Mouse (Mus musculus) heart, embryonic 13.5 days (tissue): ENCODE data around the gene Galm. TPM values are rescaled to one million over a fixed set of nuclear protein-coding genes. Genes with fewer than 3 reads are reported as not detected.
"Not testable (repeated sequence)": the region's sequence is repeated elsewhere in the genome, so short reads cannot be mapped to it uniquely, and the experiment has no call there.

Source experiments
- ATAC-seq: fragments of 200-750 bp; cut with Nextera tagmentation; 2 replicates; pipeline ENCODE4 v1.8.0; 2017; ENCODE audit warnings: moderate TSS enrichment; ENCODE audit not compliant: insufficient number of reproducible peaks, low FRiP score, low TSS enrichment; ENCODE audit errors: extremely low read depth
- H3K27ac ChIP-seq: fragments of 300-500 bp; sonication (generic); replicated peaks from 2 replicates; pipeline ENCODE4 v1.5.1; 2015; ENCODE audit warnings: moderate library complexity, mild to moderate bottlenecking, inconsistent platforms
- H3K27me3 ChIP-seq: fragments of 300-500 bp; sonication (generic); replicated peaks from 2 replicates; pipeline ENCODE4 v1.6.1; 2015; ENCODE audit warnings: mild to moderate bottlenecking, inconsistent platforms
- H3K36me3 ChIP-seq: fragments of 300-500 bp; sonication (generic); 2 replicates; pipeline ENCODE4 v1.6.1; 2015; ENCODE audit warnings: mild to moderate bottlenecking, inconsistent platforms
- H3K4me1 ChIP-seq: fragments of 300-500 bp; sonication (generic); 2 replicates; pipeline ENCODE4 v1.6.1; 2015; ENCODE audit warnings: inconsistent platforms
- H3K4me2 ChIP-seq: fragments of 300-500 bp; sonication (generic); 2 replicates; pipeline ENCODE4 v1.6.1; 2015; ENCODE audit warnings: inconsistent platforms, mild to moderate bottlenecking, moderate library complexity
- H3K4me3 ChIP-seq: fragments of 300-500 bp; sonication (generic); 2 replicates; pipeline ENCODE4 v1.5.1; 2015; ENCODE audit warnings: moderate library complexity, mild to moderate bottlenecking, inconsistent platforms
- H3K9ac ChIP-seq: fragments of 300-500 bp; sonication (generic); 2 replicates; pipeline ENCODE4 v1.6.1; 2015; ENCODE audit warnings: inconsistent platforms, mild to moderate bottlenecking, moderate library complexity
- H3K9me3 ChIP-seq: fragments of 300-500 bp; sonication (generic); 2 replicates; pipeline ENCODE4 v1.6.1; 2016; ENCODE audit warnings: inconsistent platforms
- WGBS: fragments of 180-500 bp; shearing (Covaris S2); methylation state at CpG from one replicate; pipeline ENCODE4 v1.1.7; 2015; ENCODE audit warnings: mixed read lengths; 5-methylcytosine and 5-hydroxymethylcytosine counted together
- polyA plus RNA-seq: library from polyadenylated mRNA; unstranded; fragments of >200 nt; fragmentation: Nextera tagmentation; extraction: Ambion mirVana; gene quantifications from 2 replicates; pipeline ENCODE4 v1.2.1, GENCODE M21; 2015

Galm gene
- polyA plus RNA-seq, 1 experiment from 2014 or later = 12.1 TPM

DNA sequence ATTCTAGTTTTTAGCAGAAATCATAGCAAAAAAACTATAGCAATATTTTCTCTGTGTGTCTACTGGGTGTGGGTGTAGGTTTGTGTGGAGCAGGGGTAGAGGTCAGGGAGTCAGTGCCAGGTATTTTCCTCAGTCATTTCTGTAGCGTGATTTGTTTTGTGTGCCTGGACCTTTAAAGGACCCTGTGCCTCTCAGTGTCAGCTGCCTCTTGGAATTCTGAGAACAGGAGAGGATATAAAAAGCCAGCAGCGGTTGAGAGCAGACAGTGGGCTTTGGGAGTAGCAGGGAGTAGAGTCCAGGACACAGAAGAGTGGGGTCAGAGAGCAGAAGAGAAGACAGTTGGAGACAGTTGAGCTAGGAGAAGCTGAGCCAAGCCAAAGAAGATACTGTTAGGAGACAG, 92.9 kb downstream of the Galm start:
- no peak for ATAC-seq
- H3K9me3 ChIP-seq = no peaks in the 10 kb centered on the region
- no peak overlapping the region for H3K4me2 ChIP-seq
- 0 out of 2 replicates have a peak overlapping the region, but pooled peaks have one; percentile 34 for H3K9ac ChIP-seq
- WGBS = 46% methylated on average over 2 of the region's 2 CpGs
- H3K4me1 ChIP-seq = peaks cover 16% of the 10 kb centered on the region
- no peak overlapping the region for H3K27ac ChIP-seq
- H3K4me3 ChIP-seq = no peak overlapping the region
- H3K36me3 ChIP-seq = no peaks in the 10 kb centered on the region
- no peaks in the 10 kb centered on the region for H3K27me3 ChIP-seq

DNA sequence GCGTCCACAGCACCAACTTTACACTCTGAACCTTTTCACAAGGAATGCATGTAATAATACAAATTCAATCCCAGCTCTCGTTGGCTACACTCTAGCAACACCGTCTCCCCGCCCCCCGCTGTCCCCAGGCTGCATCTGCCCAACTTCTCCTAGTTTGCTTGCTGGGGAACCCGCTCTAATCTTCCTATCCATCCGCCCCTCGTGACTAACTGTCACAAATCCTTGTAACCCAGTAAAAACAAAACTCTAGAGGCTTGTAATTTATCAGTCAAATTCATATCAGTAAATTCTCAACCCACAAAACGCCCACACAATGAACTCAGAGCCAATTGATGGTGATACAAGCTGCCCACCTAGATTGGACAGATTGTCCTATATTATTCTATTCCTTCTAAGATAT, 93.9 kb downstream of the Galm start:
- no peak for ATAC-seq
- no peaks in the 10 kb centered on the region for H3K36me3 ChIP-seq
- H3K4me1 ChIP-seq = peaks cover 16% of the 10 kb centered on the region
- no peak overlapping the region for H3K4me3 ChIP-seq
- no peak overlapping the region for H3K27ac ChIP-seq
- no peak overlapping the region for H3K4me2 ChIP-seq
- WGBS = 67% methylated on average over 9 of the region's 9 CpGs
- H3K9ac ChIP-seq = no peak overlapping the region
- H3K27me3 ChIP-seq = no peaks in the 10 kb centered on the region
- no peaks in the 10 kb centered on the region for H3K9me3 ChIP-seq

DNA sequence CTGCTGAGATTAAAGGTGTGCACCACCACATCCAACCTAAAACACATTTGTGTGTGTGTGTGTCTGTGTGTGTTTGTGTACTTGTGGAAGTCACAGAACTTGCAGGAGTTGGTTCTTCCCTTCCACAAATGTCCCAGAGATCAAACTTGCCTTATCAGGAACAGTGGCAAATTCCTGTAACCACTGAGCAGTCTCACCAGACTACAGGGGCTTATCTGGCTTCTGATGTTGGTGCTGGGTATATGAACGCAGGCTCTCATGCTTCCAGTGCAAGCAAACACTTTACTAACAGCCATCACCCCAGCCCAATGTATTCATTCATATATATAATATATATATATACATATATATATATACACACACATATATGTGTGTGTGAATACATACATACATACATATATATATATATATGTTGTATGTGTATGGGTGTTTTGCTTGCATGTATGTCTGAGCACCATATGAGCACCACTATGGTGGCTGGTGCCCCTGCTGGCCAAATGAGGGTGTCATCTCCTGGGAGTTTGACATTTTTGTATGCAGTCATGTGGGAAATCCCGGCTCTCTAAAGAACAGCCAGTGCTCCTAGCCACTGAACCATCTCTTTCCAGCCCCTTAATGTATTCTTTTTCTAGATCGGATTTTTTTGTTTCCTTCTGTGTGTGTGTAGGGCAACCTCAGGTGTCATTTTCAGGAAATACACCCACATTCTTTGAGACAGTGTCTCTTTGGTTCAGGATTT, 94.8 kb downstream of the Galm start:
- no peak for ATAC-seq
- H3K9me3 ChIP-seq = no peaks in the 10 kb centered on the region
- 46% methylated on average over 3 of the region's 3 CpGs for WGBS

DNA sequence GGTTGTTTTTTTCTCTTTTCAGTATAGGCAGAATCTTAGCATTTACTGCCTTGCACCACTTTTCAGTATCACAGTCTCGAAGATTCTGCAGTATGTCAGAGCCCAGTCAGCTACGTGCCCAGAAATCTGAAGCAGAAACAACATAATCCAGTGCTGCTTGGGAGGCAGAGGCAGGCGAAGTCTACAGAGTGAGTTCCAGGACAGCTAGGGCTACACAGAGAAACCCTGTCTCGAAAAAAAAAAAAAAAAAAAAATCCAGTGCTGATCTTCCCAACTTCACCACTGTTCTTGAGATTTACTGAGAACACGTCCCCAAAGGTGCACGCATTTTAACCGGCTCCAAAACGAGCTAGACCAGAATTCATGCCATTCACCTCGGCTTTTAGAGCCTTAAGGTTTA, 96.6 kb downstream of the Galm start:
- Histone ChIP-seq H3K9me3 (no peaks in the 10 kb centered on the region), H3K4me2 (peak overlapping the region; percentile 73), H3K27me3 (no peaks in the 10 kb centered on the region), H3K36me3 (peaks cover 11% of the 10 kb centered on the region; the same call in 1 of the 2 replicates), H3K9ac (peak overlapping the region; percentile 82), H3K27ac (peak overlapping the region; percentile 86), H3K4me3 (peak overlapping the region; percentile 63), H3K4me1 (peaks cover 16% of the 10 kb centered on the region)
- 4% methylated on average over 9 of the region's 9 CpGs for WGBS
- no peak for ATAC-seq

More for the DNA sequence above, 94.8 kb downstream of the Galm start:
- H3K9ac ChIP-seq = no peak overlapping the region
- no peak overlapping the region for H3K4me3 ChIP-seq
- no peaks in the 10 kb centered on the region for H3K36me3 ChIP-seq
- H3K4me1 ChIP-seq = peaks cover 16% of the 10 kb centered on the region
- H3K4me2 ChIP-seq = no peak overlapping the region
- no peak overlapping the region for H3K27ac ChIP-seq
- H3K27me3 ChIP-seq = no peaks in the 10 kb centered on the region

DNA sequence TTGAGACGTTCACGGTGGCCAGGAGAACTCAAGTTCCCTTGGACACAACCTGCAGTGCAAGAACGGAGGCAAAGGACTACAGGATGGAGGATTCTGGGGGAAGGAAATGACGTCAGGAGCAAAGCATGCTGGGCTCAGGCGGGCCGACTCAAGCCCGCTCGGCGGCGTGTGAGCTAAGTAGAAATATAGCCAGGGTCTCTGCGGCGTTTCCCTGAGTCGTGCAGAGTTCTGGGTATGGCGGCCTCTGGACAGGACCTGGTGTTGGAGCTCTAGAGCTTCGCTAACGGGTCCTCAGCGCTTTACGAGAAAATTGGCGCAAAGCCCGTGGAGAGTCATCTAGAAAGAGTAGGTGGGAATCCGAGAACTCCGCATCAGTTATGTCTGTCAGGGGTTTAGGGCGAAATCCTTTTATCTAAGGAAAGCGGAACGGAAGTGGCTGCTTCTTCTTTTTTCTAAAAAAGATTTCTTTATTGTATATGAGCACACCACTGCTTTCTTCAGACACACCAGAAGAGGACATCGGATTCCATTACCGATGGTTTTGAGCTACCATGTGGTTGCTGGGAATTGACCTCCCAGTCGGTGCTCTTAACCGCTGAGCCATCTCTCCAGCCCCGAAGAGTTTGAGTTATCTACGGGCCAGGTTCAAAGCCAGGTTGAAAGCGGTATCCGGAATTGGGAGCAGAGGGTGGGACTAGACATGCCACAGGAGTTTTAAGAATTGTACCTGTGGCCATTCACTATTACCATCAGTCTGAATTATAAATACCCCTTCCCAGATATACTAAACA, 97.2 kb downstream of the Galm start, which contains the start of gene Gemin6:
Gene Gemin6 (plus strand): TSS at position 116 of the 791 bp plus-strand sequence.
- WGBS = under 1% methylated on average over 33 of the region's 33 CpGs
- peaks cover 17% of the 10 kb centered on the region for H3K36me3 ChIP-seq
- H3K4me2 ChIP-seq = peak within 1 kb of the TSS; percentile 73
- H3K4me1 ChIP-seq = peaks cover 16% of the 10 kb centered on the region
- ATAC-seq = peak; percentile 90
- H3K27me3 ChIP-seq = no peaks in the 10 kb centered on the region
- peak within 1 kb of the TSS; percentile 82 for H3K9ac ChIP-seq
- H3K9me3 ChIP-seq = no peaks in the 10 kb centered on the region
- peak within 1 kb of the TSS; percentile 63 for H3K4me3 ChIP-seq
- H3K27ac ChIP-seq = peak within 1 kb of the TSS; percentile 86

DNA sequence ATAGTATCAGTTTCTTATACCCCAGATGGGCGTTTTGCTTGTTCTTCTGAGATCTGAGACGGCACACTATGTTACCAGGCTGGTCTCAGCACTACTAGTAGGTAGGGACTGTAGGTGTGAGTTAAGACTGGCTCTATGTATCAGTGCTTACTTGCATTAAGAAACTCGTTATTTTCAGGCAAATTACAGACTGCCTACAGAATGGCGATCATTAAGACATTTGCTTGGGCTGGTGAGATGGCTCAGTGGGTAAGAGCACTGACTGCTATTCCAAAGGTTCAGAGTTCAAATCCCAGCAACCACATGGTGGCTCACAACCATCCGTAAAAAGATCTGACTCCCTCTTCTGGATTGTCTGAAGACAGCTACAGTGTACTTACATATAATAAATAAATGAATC, 97.9 kb downstream of the Galm start:
- H3K27ac ChIP-seq = peak overlapping the region; percentile 86

DNA sequence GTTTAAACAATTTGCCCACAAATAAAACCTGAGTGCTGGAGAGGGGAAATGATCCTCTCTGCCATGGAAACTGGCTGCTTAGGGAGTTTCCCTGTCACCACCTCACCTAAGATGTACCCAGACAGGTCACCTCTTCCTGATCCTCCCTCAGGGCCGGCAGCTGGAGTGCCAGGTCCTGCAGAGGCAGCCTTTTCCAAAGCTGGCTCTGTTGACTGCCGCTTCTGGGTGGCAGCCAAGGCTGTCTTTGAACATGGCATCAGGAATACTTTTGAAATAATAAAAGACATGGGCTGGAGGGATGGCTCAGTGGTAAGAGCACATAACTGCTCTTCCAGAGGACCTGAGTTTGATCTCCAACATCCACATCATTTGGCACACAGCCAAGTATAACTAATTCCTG, 102.1 kb downstream of the Galm start:
- no peaks in the 10 kb centered on the region for H3K27me3 ChIP-seq
- peaks cover 5% of the 10 kb centered on the region for H3K4me1 ChIP-seq
- H3K9me3 ChIP-seq = no peaks in the 10 kb centered on the region
- no peak overlapping the region for H3K4me3 ChIP-seq
- no peak overlapping the region for H3K4me2 ChIP-seq
- peaks cover 20% of the 10 kb centered on the region for H3K36me3 ChIP-seq
- H3K27ac ChIP-seq = no peak overlapping the region
- no peak overlapping the region for H3K9ac ChIP-seq
- 79% methylated on average over 2 of the region's 2 CpGs for WGBS
- ATAC-seq = no peak

More for the DNA sequence above, 97.9 kb downstream of the Galm start:
- not testable (repeated sequence) for H3K27me3 ChIP-seq, H3K9me3 ChIP-seq, ATAC-seq
- 43% methylated on average over 5 of the region's 5 CpGs for WGBS
- peak overlapping the region; percentile 63 for H3K4me3 ChIP-seq
- peak overlapping the region; percentile 82 for H3K9ac ChIP-seq
- peaks cover 17% of the 10 kb centered on the region for H3K36me3 ChIP-seq
- H3K4me2 ChIP-seq = peak overlapping the region; percentile 73
- peaks cover 13% of the 10 kb centered on the region for H3K4me1 ChIP-seq

DNA sequence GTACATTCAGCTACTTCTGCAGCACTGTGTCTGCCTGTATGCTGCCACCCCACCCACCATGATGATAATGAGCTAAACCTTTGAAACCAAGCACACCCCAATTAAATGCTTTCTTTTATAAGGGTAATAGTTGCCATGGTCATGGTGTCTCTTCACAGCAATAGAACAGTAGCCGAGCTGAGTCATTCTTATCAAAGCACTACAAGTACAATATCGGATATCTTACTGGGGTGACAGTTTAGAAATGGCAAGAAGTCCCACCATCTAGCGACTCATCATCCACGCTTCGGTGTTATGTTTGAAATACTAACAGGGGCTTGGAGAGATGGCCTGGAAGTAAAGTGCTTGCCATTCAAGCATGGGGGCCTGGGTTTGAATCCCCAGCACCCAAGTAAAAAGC, 106.6 kb downstream of the Galm start:
- Histone ChIP-seq H3K4me1 (no peaks in the 10 kb centered on the region), H3K9ac (no peak overlapping the region), H3K27ac (no peak overlapping the region), H3K27me3 (no peaks in the 10 kb centered on the region), H3K36me3 (peaks cover 29% of the 10 kb centered on the region), H3K4me2 (no peak overlapping the region), H3K4me3 (no peak overlapping the region), H3K9me3 (no peaks in the 10 kb centered on the region)
- 92% methylated on average over 5 of the region's 5 CpGs for WGBS
- no peak for ATAC-seq

DNA sequence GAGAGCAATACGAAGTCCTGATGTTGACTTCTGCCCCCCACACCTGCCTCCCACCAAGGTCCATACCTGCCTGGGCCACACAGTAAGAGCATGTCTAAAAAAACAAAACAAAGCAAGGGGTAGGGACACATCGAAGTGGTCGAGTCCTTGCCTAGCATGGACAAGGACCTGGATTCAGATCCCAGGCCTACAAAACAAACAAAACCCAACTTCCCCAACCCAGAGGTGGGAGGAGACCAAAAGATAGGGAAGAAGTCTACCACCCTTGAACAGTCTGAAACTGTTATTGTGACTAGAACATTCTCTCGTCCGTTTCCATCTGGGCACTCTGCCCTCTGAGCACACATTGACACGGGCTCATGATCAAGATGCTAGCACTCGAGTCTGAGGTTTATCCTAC, 107.1 kb downstream of the Galm start:
- Histone ChIP-seq H3K4me2 (no peak overlapping the region), H3K27ac (no peak overlapping the region), H3K27me3 (no peaks in the 10 kb centered on the region), H3K4me1 (no peaks in the 10 kb centered on the region), H3K9me3 (no peaks in the 10 kb centered on the region), H3K9ac (no peak overlapping the region), H3K36me3 (peaks cover 30% of the 10 kb centered on the region), H3K4me3 (no peak overlapping the region)
- 79% methylated on average over 7 of the region's 7 CpGs for WGBS
- no peak for ATAC-seq
